Mouse (Mus musculus): ENCODE data around the gene Nup50. TPM values are rescaled to one million over a fixed set of nuclear protein-coding genes. Genes with fewer than 3 reads are reported as not detected.
A peak's percentile ranks its signal among the peaks of the same experiment; 100 is the strongest.

Gene Nup50
- polyA plus RNA-seq, 1 experiment from 2014 or later = 43.2 TPM

- WGBS (ENCODE audit: insufficient replicate concordance) = under 1% methylated on average over 58 of the region's 68 CpGs
Observed at GRCm38 (mm10) chr15:84923508-84924181, 434 bp downstream of the Nup50 start.

GRCm38 (mm10) chr15:84924781-84925315 is 1.6 kb downstream of the Nup50 start:
- 8% methylated on average over 9 of the region's 9 CpGs for WGBS (ENCODE audit: insufficient replicate concordance)
- no peak for ATAC-seq
- peak overlapping the region; percentile 78 for H3K4me2 ChIP-seq

More at GRCm38 (mm10) chr15:84923508-84924181, 434 bp downstream of the Nup50 start:
- Histone ChIP-seq H3K27ac (peak overlapping the region; percentile 98), H3K4me1 (peaks cover 36% of the 10 kb centered on the region), H3K9me3 (replicated peaks) (no peaks in the 10 kb centered on the region), H3K9ac (peak overlapping the region; percentile 98), H3K27me3 (replicated peaks) (no peaks in the 10 kb centered on the region), H3K4me3 (peak overlapping the region; percentile 97), H3K36me3 (peaks cover 52% of the 10 kb centered on the region), H3K4me2 (peak overlapping the region; percentile 78)
- peak; percentile 84 for ATAC-seq

GRCm38 (mm10) chr15:84925495-84926018 is 2.3 kb downstream of the Nup50 start:
- ATAC-seq = no peak
- peak overlapping the region; percentile 97 for H3K4me3 ChIP-seq
- peaks cover 59% of the 10 kb centered on the region for H3K36me3 ChIP-seq
- H3K27me3 ChIP-seq (replicated peaks) = no peaks in the 10 kb centered on the region
- H3K9ac ChIP-seq = peak overlapping the region; percentile 48
- no peaks in the 10 kb centered on the region for H3K9me3 ChIP-seq (replicated peaks)
- 0 out of 2 replicates have a peak overlapping the region, but pooled peaks have one; percentile 25 for H3K27ac ChIP-seq
- H3K4me2 ChIP-seq = peak overlapping the region; percentile 78
- 60% methylated on average over 1 of the region's 1 CpGs for WGBS (ENCODE audit: insufficient replicate concordance)
- peaks cover 36% of the 10 kb centered on the region for H3K4me1 ChIP-seq

More at GRCm38 (mm10) chr15:84924781-84925315, 1.6 kb downstream of the Nup50 start:
- peak overlapping the region; percentile 98 for H3K9ac ChIP-seq
- H3K27me3 ChIP-seq (replicated peaks) = no peaks in the 10 kb centered on the region
- no peaks in the 10 kb centered on the region for H3K9me3 ChIP-seq (replicated peaks)
- peak overlapping the region; percentile 98 for H3K27ac ChIP-seq
- peaks cover 36% of the 10 kb centered on the region for H3K4me1 ChIP-seq
- H3K4me3 ChIP-seq = peak overlapping the region; percentile 97
- H3K36me3 ChIP-seq = peaks cover 53% of the 10 kb centered on the region

GRCm38 (mm10) chr15:84932351-84932750 is 9.1 kb downstream of the Nup50 start:
- no peak overlapping the region for H3K4me3 ChIP-seq
- ATAC-seq = peak; percentile 77
- H3K9me3 ChIP-seq (replicated peaks) = no peaks in the 10 kb centered on the region
- H3K4me1 ChIP-seq = 0 out of 2 replicates have a peak, but pooled peaks cover 3% of the 10 kb centered on the region
- H3K4me2 ChIP-seq = no peak overlapping the region
- peaks cover 100% of the 10 kb centered on the region for H3K36me3 ChIP-seq
- 68% methylated on average over 5 of the region's 5 CpGs for WGBS (ENCODE audit: insufficient replicate concordance)
- H3K9ac ChIP-seq = no peak overlapping the region
- no peak overlapping the region for H3K27ac ChIP-seq
- no peaks in the 10 kb centered on the region for H3K27me3 ChIP-seq (replicated peaks)

GRCm38 (mm10) chr15:84934901-84935300 is 11.7 kb downstream of the Nup50 start:
- no peaks in the 10 kb centered on the region for H3K27me3 ChIP-seq (replicated peaks)
- H3K9me3 ChIP-seq (replicated peaks) = no peaks in the 10 kb centered on the region
- peaks cover 100% of the 10 kb centered on the region for H3K36me3 ChIP-seq
- 0 out of 2 replicates have a peak, but pooled peaks cover 3% of the 10 kb centered on the region for H3K4me1 ChIP-seq
- no peak for ATAC-seq
- H3K9ac ChIP-seq = no peak overlapping the region
- H3K4me2 ChIP-seq = no peak overlapping the region
- H3K27ac ChIP-seq = no peak overlapping the region
- 92% methylated on average over 16 of the region's 16 CpGs for WGBS (ENCODE audit: insufficient replicate concordance)
- no peak overlapping the region for H3K4me3 ChIP-seq

- no peak for ATAC-seq
- peaks cover 85% of the 10 kb centered on the region for H3K36me3 ChIP-seq
- no peaks in the 10 kb centered on the region for H3K4me1 ChIP-seq
- no peak overlapping the region for H3K9ac ChIP-seq
- no peak overlapping the region for H3K27ac ChIP-seq
- 71% methylated on average over 12 of the region's 12 CpGs for WGBS (ENCODE audit: insufficient replicate concordance)
- no peaks in the 10 kb centered on the region for H3K9me3 ChIP-seq (replicated peaks)
- no peaks in the 10 kb centered on the region for H3K27me3 ChIP-seq (replicated peaks)
- no peak overlapping the region for H3K4me3 ChIP-seq
- H3K4me2 ChIP-seq = no peak overlapping the region
Observed at GRCm38 (mm10) chr15:84940102-84940501, 16.9 kb downstream of the Nup50 start.

- Histone ChIP-seq H3K36me3 (peaks cover 58% of the 10 kb centered on the region), H3K4me3 (no peak overlapping the region), H3K4me2 (no peak overlapping the region), H3K27ac (no peak overlapping the region), H3K4me1 (no peaks in the 10 kb centered on the region), H3K9ac (no peak overlapping the region), H3K27me3 (replicated peaks) (no peaks in the 10 kb centered on the region), H3K9me3 (replicated peaks) (no peaks in the 10 kb centered on the region)
- no peak for ATAC-seq
- WGBS (ENCODE audit: insufficient replicate concordance) = 82% methylated on average over 11 of the region's 11 CpGs
Observed at GRCm38 (mm10) chr15:84942647-84943285, 19.6 kb downstream of the Nup50 start.

- H3K4me3 ChIP-seq = no peak overlapping the region
- no peak overlapping the region for H3K9ac ChIP-seq
- H3K27me3 ChIP-seq (replicated peaks) = no peaks in the 10 kb centered on the region
- H3K27ac ChIP-seq = no peak overlapping the region
- WGBS (ENCODE audit: insufficient replicate concordance) = 84% methylated on average over 5 of the region's 5 CpGs
- H3K4me2 ChIP-seq = no peak overlapping the region
- H3K9me3 ChIP-seq (replicated peaks) = no peaks in the 10 kb centered on the region
- no peak for ATAC-seq
- H3K4me1 ChIP-seq = no peaks in the 10 kb centered on the region
- H3K36me3 ChIP-seq = peaks cover 53% of the 10 kb centered on the region
Observed at GRCm38 (mm10) chr15:84944319-84944718, 21.1 kb downstream of the Nup50 start.

- H3K4me1 ChIP-seq = no peaks in the 10 kb centered on the region
- no peak overlapping the region for H3K9ac ChIP-seq
- H3K9me3 ChIP-seq (replicated peaks) = no peaks in the 10 kb centered on the region
- no peaks in the 10 kb centered on the region for H3K27me3 ChIP-seq (replicated peaks)
- no peak overlapping the region for H3K4me2 ChIP-seq
- WGBS (ENCODE audit: insufficient replicate concordance) = 84% methylated on average over 14 of the region's 14 CpGs
- H3K36me3 ChIP-seq = peaks cover 23% of the 10 kb centered on the region; the same call in 1 of the 2 replicates
- H3K27ac ChIP-seq = no peak overlapping the region
- ATAC-seq = no peak
- no peak overlapping the region for H3K4me3 ChIP-seq
Observed at GRCm38 (mm10) chr15:84948990-84949389, 25.8 kb downstream of the Nup50 start.

- Histone ChIP-seq H3K4me1 (no peaks in the 10 kb centered on the region), H3K36me3 (peaks cover 23% of the 10 kb centered on the region; the same call in 1 of the 2 replicates), H3K4me2 (no peak overlapping the region), H3K27me3 (replicated peaks) (no peaks in the 10 kb centered on the region), H3K4me3 (no peak overlapping the region), H3K27ac (no peak overlapping the region), H3K9ac (no peak overlapping the region), H3K9me3 (replicated peaks) (no peaks in the 10 kb centered on the region)
- ATAC-seq = no peak
- WGBS (ENCODE audit: insufficient replicate concordance) = 77% methylated on average over 4 of the region's 4 CpGs
Observed at GRCm38 (mm10) chr15:84950053-84950452, 26.8 kb downstream of the Nup50 start.

- WGBS (ENCODE audit: insufficient replicate concordance) = 82% methylated on average over 11 of the region's 11 CpGs
- Histone ChIP-seq H3K4me2 (no peak overlapping the region), H3K36me3 (peaks cover 23% of the 10 kb centered on the region; the same call in 1 of the 2 replicates), H3K27ac (no peak overlapping the region), H3K9me3 (replicated peaks) (no peaks in the 10 kb centered on the region), H3K4me3 (no peak overlapping the region), H3K9ac (no peak overlapping the region), H3K27me3 (replicated peaks) (no peaks in the 10 kb centered on the region), H3K4me1 (no peaks in the 10 kb centered on the region)
- ATAC-seq = no peak
Observed at GRCm38 (mm10) chr15:84953259-84953658, 30.0 kb downstream of the Nup50 start.

GRCm38 (mm10) chr15:84957851-84958250 is 34.6 kb downstream of the Nup50 start:
- Histone ChIP-seq H3K27me3 (replicated peaks) (no peaks in the 10 kb centered on the region), H3K36me3 (peaks cover 4% of the 10 kb centered on the region; the same call in 1 of the 2 replicates), H3K4me1 (0 out of 2 replicates have a peak, but pooled peaks cover 3% of the 10 kb centered on the region), H3K9me3 (replicated peaks) (no peaks in the 10 kb centered on the region), H3K27ac (no peak overlapping the region), H3K4me3 (no peak overlapping the region), H3K9ac (no peak overlapping the region), H3K4me2 (no peak overlapping the region)
- 53% methylated on average over 3 of the region's 3 CpGs for WGBS (ENCODE audit: insufficient replicate concordance)
- ATAC-seq = no peak

Measured in liver, embryonic 12.5 days (tissue).